In genomic region chr8:85373435-85374039, GRCm38 (mm10) we compare ENCODE assay signal across 18 mouse cellular contexts. TPM values are rescaled to one million over a fixed set of nuclear protein-coding genes. Genes with fewer than 3 reads are reported as not detected.
DNase-seq lines count a peak whose midpoint lies in the region; ATAC-seq and TF ChIP-seq lines count a peak whose summit lies in the region.
"Had no signal": no experiment of that assay in that cellular context is flagged by ENCODE, and none has a peak within 500 bp of the region (broad histone marks: within the 10 kb centered on the region; RNA-seq: fewer than 3 reads in every experiment).

No protein-coding gene starts in this region.

- peak overlapping the region; percentile 70 for H3K9ac ChIP-seq in heart, embryonic 13.5 days
- H3K9ac ChIP-seq in lung, embryonic 16.5 days (ENCODE audit: low read length) = no peak overlapping the region
- 0 out of 2 replicates have a peak overlapping the region, but pooled peaks have one; percentile 16 for H3K9ac ChIP-seq in limb, embryonic 14.5 days (ENCODE audit: low read depth, low read length, severe bottlenecking)
- no peak overlapping the region for H3K9ac ChIP-seq in stomach, postnatal 0 days (ENCODE audit: low read length)
- H3K9ac ChIP-seq: forebrain, postnatal 0 days; hindbrain, embryonic 15.5 days had no signal

- H3K27me3 ChIP-seq in heart, embryonic 13.5 days (replicated peaks) = no peaks in the 10 kb centered on the region
- no peaks in the 10 kb centered on the region for H3K27me3 ChIP-seq in lung, embryonic 16.5 days (ENCODE audit: control insufficient read depth, insufficient read depth, low read depth, low read length)
- H3K27me3 ChIP-seq in limb, embryonic 14.5 days (ENCODE audit: control insufficient read depth, insufficient read depth, low read length) = no peaks in the 10 kb centered on the region
- H3K27me3 ChIP-seq in stomach, postnatal 0 days (ENCODE audit: control insufficient read depth, insufficient read depth, low read length) = no peaks in the 10 kb centered on the region
- H3K27me3 ChIP-seq: hindbrain, embryonic 15.5 days had no signal

- H3K4me3 ChIP-seq in heart, embryonic 13.5 days = no peak overlapping the region
- no peak overlapping the region for H3K4me3 ChIP-seq in lung, embryonic 16.5 days (ENCODE audit: low read length)
- H3K4me3 ChIP-seq in lung, adult 2 months (replicated peaks; ENCODE audit: extremely low read depth, low read depth, low read length) = no peak overlapping the region
- no peak overlapping the region for H3K4me3 ChIP-seq in limb, embryonic 14.5 days (replicated peaks; ENCODE audit: low read length)
- H3K4me3 ChIP-seq in stomach, postnatal 0 days (ENCODE audit: low read depth, low read length) = no peak overlapping the region
- H3K4me3 ChIP-seq: erythroblast, embryonic 14.5 days; hindbrain, embryonic 15.5 days; midbrain, embryonic 10.5 days had no signal

- peak overlapping the region; percentile 86 for H3K27ac ChIP-seq in heart, embryonic 13.5 days (replicated peaks)
- peak overlapping the region; percentile 24; the same call in 1 of the 2 replicates for H3K27ac ChIP-seq in lung, embryonic 16.5 days (ENCODE audit: low read length)
- 0 out of 2 replicates have a peak overlapping the region, but pooled peaks have one; percentile 19 for H3K27ac ChIP-seq in limb, embryonic 14.5 days (replicated peaks; ENCODE audit: low read depth, low read length)
- H3K27ac ChIP-seq in stomach, postnatal 0 days (replicated peaks) = no peak overlapping the region
- H3K27ac ChIP-seq: hindbrain, embryonic 15.5 days; midbrain, embryonic 10.5 days had no signal

- TF ChIP-seq POLR2A in lung, adult 2 months (IDR thresholded peaks at IDR 0.05; ENCODE audit: borderline replicate concordance, extremely low read depth, low read depth, low read length) = no peak
- TF ChIP-seq POLR2A in limb, embryonic 14.5 days (IDR thresholded peaks at IDR 0.05; ENCODE audit: borderline replicate concordance, extremely low read depth, insufficient read depth, insufficient read length) = no peak

- H3K4me2 ChIP-seq in heart, embryonic 13.5 days = peak overlapping the region; percentile 40
- no peak overlapping the region for H3K4me2 ChIP-seq in lung, embryonic 16.5 days (ENCODE audit: low read depth, low read length)
- H3K4me2 ChIP-seq in limb, embryonic 14.5 days (replicated peaks; ENCODE audit: low read depth, low read length, severe bottlenecking) = no peak overlapping the region; the same call in 1 of the 2 replicates
- no peak overlapping the region for H3K4me2 ChIP-seq in stomach, postnatal 0 days (replicated peaks; ENCODE audit: low read depth)
- H3K4me2 ChIP-seq: hindbrain, embryonic 15.5 days had no signal

- H3K4me1 ChIP-seq in heart, embryonic 13.5 days = peaks cover 59% of the 10 kb centered on the region
- peaks cover 8% of the 10 kb centered on the region for H3K4me1 ChIP-seq in lung, embryonic 16.5 days (replicated peaks; ENCODE audit: control insufficient read depth, insufficient read depth, low read length)
- no peaks in the 10 kb centered on the region for H3K4me1 ChIP-seq in lung, adult 2 months (ENCODE audit: control insufficient read depth, insufficient read depth, low read length)
- peaks cover 7% of the 10 kb centered on the region for H3K4me1 ChIP-seq in limb, embryonic 14.5 days (ENCODE audit: control insufficient read depth, insufficient read depth, low read length)
- no peaks in the 10 kb centered on the region for H3K4me1 ChIP-seq in stomach, postnatal 0 days (replicated peaks; ENCODE audit: control insufficient read depth, insufficient read depth)
- H3K4me1 ChIP-seq: hindbrain, embryonic 15.5 days; midbrain, embryonic 10.5 days had no signal

- intact Hi-C loops in heart, postnatal 36 days (cut with DNase I) = no loop called here

- TF ChIP-seq CTCF in lung, adult 2 months (IDR thresholded peaks at IDR 0.05; ENCODE audit: insufficient read depth, low read length) = no peak
- TF ChIP-seq CTCF in stomach, postnatal 0 days (IDR thresholded peaks at IDR 0.05; ENCODE audit: low read depth) = no peak

- H3K9me3 ChIP-seq in heart, embryonic 13.5 days = no peaks in the 10 kb centered on the region
- no peaks in the 10 kb centered on the region for H3K9me3 ChIP-seq in lung, embryonic 16.5 days (ENCODE audit: control insufficient read depth, low read length)
- no peaks in the 10 kb centered on the region for H3K9me3 ChIP-seq in limb, embryonic 14.5 days (ENCODE audit: control insufficient read depth, low read length)
- no peaks in the 10 kb centered on the region for H3K9me3 ChIP-seq in stomach, postnatal 0 days (ENCODE audit: control insufficient read depth, low read length)
- H3K9me3 ChIP-seq: hindbrain, embryonic 15.5 days; midbrain, embryonic 10.5 days had no signal

- WGBS in heart, embryonic 13.5 days = 24% methylated on average over 5 of the region's 5 CpGs
- 49% methylated on average over 5 of the region's 5 CpGs for WGBS in lung, embryonic 16.5 days
- 43% methylated on average over 5 of the region's 5 CpGs for WGBS in lung, adult 2 months
- 41% methylated on average over 5 of the region's 5 CpGs for WGBS in limb, embryonic 14.5 days
- 39% methylated on average over 5 of the region's 5 CpGs for WGBS in stomach, postnatal 0 days

- no peak for TF ChIP-seq EP300 in stomach, postnatal 0 days (optimal IDR thresholded peaks at IDR 0.05)

- no peak; the same call in 1 of the 2 replicates for ATAC-seq in heart, embryonic 13.5 days (ENCODE audit: extremely low read depth, insufficient number of reproducible peaks, low FRiP score, low TSS enrichment)
- ATAC-seq in lung, embryonic 16.5 days (ENCODE audit: low read depth) = no peak
- no peak for ATAC-seq in limb, embryonic 14.5 days (ENCODE audit: low FRiP score, low read depth)
- ATAC-seq in stomach, postnatal 0 days (ENCODE audit: low FRiP score, low TSS enrichment) = 0 out of 2 replicates have a peak, but pooled peaks have one; percentile 10
- ATAC-seq: activated CD4-positive, CD25-positive, alpha-beta regulatory T cell, adult 4 months; forebrain, postnatal 0 days had no signal

- no peak for DNase-seq in heart, postnatal 36 days
- no peak for DNase-seq in lung, adult 2 months
- DNase-seq in limb, embryonic 14.5 days (ENCODE audit: low spot score) = no peak
- DNase-seq in stomach, postnatal 0 days (ENCODE audit: low spot score) = no peak
- DNase-seq in thymus, postnatal 4 days = no peak
- DNase-seq in urinary bladder, adult 18-20 months (ENCODE audit: low spot score in 2 of 2) = no peak
- DNase-seq: cerebellum, postnatal 36 days; forebrain, postnatal 0 days; gastrocnemius, postnatal 14 days; lung, postnatal 10 days; right cerebral cortex, postnatal 14 days; thymus, adult 2 months had no signal

- H3K36me3 ChIP-seq in heart, embryonic 13.5 days = no peaks in the 10 kb centered on the region
- H3K36me3 ChIP-seq in lung, embryonic 16.5 days (ENCODE audit: control insufficient read depth, insufficient read depth, low read length) = no peaks in the 10 kb centered on the region
- H3K36me3 ChIP-seq in limb, embryonic 14.5 days (ENCODE audit: control insufficient read depth, insufficient read depth, low read length) = no peaks in the 10 kb centered on the region
- H3K36me3 ChIP-seq in stomach, postnatal 0 days (ENCODE audit: control insufficient read depth, insufficient read depth, low read length) = no peaks in the 10 kb centered on the region
- H3K36me3 ChIP-seq: hindbrain, embryonic 15.5 days; midbrain, embryonic 10.5 days had no signal

RNA-seq across cellular contexts. Expression of gene Mylk3, which starts 12.6 kb away (rescaled TPM):
- polyA plus RNA-seq in heart, embryonic 13.5 days (2015; fragmentation: Nextera tagmentation; extraction: Ambion mirVana) = 197 and 216 TPM in 2 replicates
- 100 to 1,000 TPM; 418 to 460 TPM for total RNA-seq in heart, postnatal 36 days (2021)
- 5.8 and 6.1 TPM in 2 replicates for polyA plus RNA-seq in lung, embryonic 16.5 days (2015; fragmentation: Nextera tagmentation; extraction: Ambion mirVana)
- polyA plus RNA-seq in lung, adult 2 months (2012; rRNA removed) = 2.2 and 7.2 TPM in 2 replicates
- polyA plus RNA-seq in limb, embryonic 14.5 days (2012; rRNA removed) = 0.53 and 0.91 TPM in 2 replicates
- 1.2 and 1.4 TPM in 2 replicates for polyA plus RNA-seq in limb, embryonic 14.5 days (2014; fragmentation: Nextera tagmentation; extraction: Ambion mirVana)
- 0.10 and 0.13 TPM in 2 replicates for polyA plus RNA-seq in stomach, postnatal 0 days (2015; fragmentation: Nextera tagmentation; extraction: Ambion mirVana)
- polyA plus RNA-seq: activated CD4-positive, CD25-positive, alpha-beta regulatory T cell, adult 4 months had no signal

RNA-seq across cellular contexts. Expression of gene 4921524J17Rik, which starts 59.1 kb away (rescaled TPM):
- 52.9 and 62.3 TPM in 2 replicates for polyA plus RNA-seq in heart, embryonic 13.5 days (2015; fragmentation: Nextera tagmentation; extraction: Ambion mirVana)
- 10 to 100 TPM; 19.7 to 20.9 TPM for total RNA-seq in heart, postnatal 36 days (2021)
- polyA plus RNA-seq in lung, embryonic 16.5 days (2015; fragmentation: Nextera tagmentation; extraction: Ambion mirVana) = 38.2 and 44.6 TPM in 2 replicates
- polyA plus RNA-seq in lung, adult 2 months (2012; rRNA removed) = 4.1 and 5.5 TPM in 2 replicates
- 16.3 and 24.9 TPM in 2 replicates for polyA plus RNA-seq in limb, embryonic 14.5 days (2012; rRNA removed)
- polyA plus RNA-seq in limb, embryonic 14.5 days (2014; fragmentation: Nextera tagmentation; extraction: Ambion mirVana) = 46.5 and 51.2 TPM in 2 replicates
- polyA plus RNA-seq in stomach, postnatal 0 days (2015; fragmentation: Nextera tagmentation; extraction: Ambion mirVana) = 24.9 and 29.0 TPM in 2 replicates

Comparison
In these comparisons a context has a peak if more than half of its experiments do, and no peak if none do; other contexts are left out.
1. H3K9ac ChIP-seq: peak in heart, embryonic 13.5 days (single experiment) and limb, embryonic 14.5 days (single experiment); none in lung, embryonic 16.5 days (single experiment) and stomach, postnatal 0 days (single experiment).
2. RNA of gene Mylk3, which starts 12.6 kb away (polyA plus RNA-seq): 197 to 216 TPM in heart, embryonic 13.5 days; 2.2 to 7.2 TPM in lung, adult 2 months, 5.8 to 6.1 TPM in lung, embryonic 16.5 days, 0.53 to 1.4 TPM in limb, embryonic 14.5 days and 0.10 to 0.13 TPM in stomach, postnatal 0 days; every median in the first group is over 10 times any median in the second.